Mouse (Mus musculus): Measurements from ENCODE around the gene Erich2.

DNA sequence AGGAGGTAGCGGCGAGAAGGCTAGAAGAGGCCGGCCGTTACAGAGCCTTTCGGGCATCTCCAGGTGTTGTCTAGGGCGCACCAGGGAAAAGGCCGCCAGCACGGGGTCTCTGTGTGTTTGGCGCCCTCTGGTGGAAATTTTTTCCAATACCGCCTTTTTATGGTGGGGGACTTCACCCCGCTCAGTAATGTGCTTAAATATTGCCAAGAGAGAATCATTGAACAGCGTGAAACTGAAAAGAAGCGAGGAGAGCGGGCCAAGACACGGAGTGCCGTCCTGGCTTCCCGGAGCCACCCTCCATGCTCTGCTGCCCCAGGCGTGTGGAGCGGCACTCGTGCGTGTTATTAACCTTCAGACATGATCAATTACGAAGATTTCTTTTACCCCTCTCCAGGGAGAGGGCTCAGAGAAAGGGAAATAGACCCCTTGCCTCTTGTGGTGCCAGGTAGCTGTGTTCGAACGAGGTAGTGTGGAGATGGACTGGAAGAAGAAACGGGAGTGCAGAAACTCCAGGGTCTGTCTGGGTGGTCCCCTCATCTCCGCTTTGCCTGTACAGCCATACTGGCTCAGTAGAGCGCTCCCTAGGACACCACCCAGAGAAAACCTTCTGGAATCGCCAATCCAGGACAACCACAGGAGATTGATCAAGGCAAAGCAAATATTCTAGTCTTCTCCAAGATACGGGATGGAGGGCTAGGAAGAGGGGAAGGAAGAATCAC lies 52.6 kb downstream of the Erich2 start:
- TF ChIP-seq POLR2A (IDR thresholded peaks at IDR 0.05; ENCODE audit: borderline replicate concordance, extremely low read depth, low read depth, low read length): no peak
- TF ChIP-seq CTCF (IDR thresholded peaks at IDR 0.05; ENCODE audit: insufficient read depth, low read length): peak; percentile 19; the same call in 1 of the 2 replicates

Measured in lung, adult 2 months (tissue).